Mouse (Mus musculus): ENCODE data around the gene Bfar. TPM values are rescaled to one million over a fixed set of nuclear protein-coding genes. Genes with fewer than 3 reads are reported as not detected.
A peak's percentile ranks its signal among the peaks of the same experiment; 100 is the strongest.

Gene Bfar
- total RNA-seq, 2 experiments from 2014 or later = 40.0 to 45.2 TPM

GRCm38 (mm10) chr16:13672386-13672898 is 784 bp downstream of the Bfar start:
- Histone ChIP-seq H3K4me3 (peak overlapping the region; percentile 99), H3K27ac (peak overlapping the region; percentile 98)
- peak; percentile 25 to 29 for DNase-seq (ENCODE audit: low spot score in 2 of 2)
- no peak for TF ChIP-seq CTCF (conservative IDR thresholded peaks at IDR 0.05)

GRCm38 (mm10) chr16:13673114-13673513 is 1.5 kb downstream of the Bfar start:
- no peak for TF ChIP-seq CTCF (conservative IDR thresholded peaks at IDR 0.05)
- peak overlapping the region; percentile 99; the same call in 1 of the 2 replicates for H3K4me3 ChIP-seq
- no peak overlapping the region for H3K27ac ChIP-seq

GRCm38 (mm10) chr16:13674511-13674910 is 2.9 kb downstream of the Bfar start:
- TF ChIP-seq CTCF (conservative IDR thresholded peaks at IDR 0.05) = no peak
- no peak overlapping the region for H3K4me3 ChIP-seq
- no peak for DNase-seq (ENCODE audit: low spot score in 2 of 2)
- no peak overlapping the region for H3K27ac ChIP-seq

More at GRCm38 (mm10) chr16:13673114-13673513, 1.5 kb downstream of the Bfar start:
- DNase-seq (ENCODE audit: low spot score in 2 of 2) = no peak

- TF ChIP-seq CTCF (conservative IDR thresholded peaks at IDR 0.05) = no peak
- no peak overlapping the region for H3K27ac ChIP-seq
- DNase-seq (ENCODE audit: low spot score in 2 of 2) = no peak
- H3K4me3 ChIP-seq = no peak overlapping the region
These were observed 7.1 kb downstream of the Bfar start for GRCm38 (mm10) chr16:13678601-13679319.

- DNase-seq (ENCODE audit: low spot score in 2 of 2) = no peak
- Histone ChIP-seq H3K4me3 (no peak overlapping the region), H3K27ac (no peak overlapping the region)
- TF ChIP-seq CTCF (conservative IDR thresholded peaks at IDR 0.05) = peak; percentile 61
These were observed 27.3 kb downstream of the Bfar start for GRCm38 (mm10) chr16:13698998-13699397.

GRCm38 (mm10) chr16:13702184-13702583 is 30.5 kb downstream of the Bfar start:
- no peak overlapping the region for H3K4me3 ChIP-seq
- no peak for DNase-seq (ENCODE audit: low spot score in 2 of 2)
- no peak for TF ChIP-seq CTCF (conservative IDR thresholded peaks at IDR 0.05)
- H3K27ac ChIP-seq = no peak overlapping the region

GRCm38 (mm10) chr16:13704676-13705075 is 33.0 kb downstream of the Bfar start:
- Histone ChIP-seq H3K27ac (no peak overlapping the region), H3K4me3 (no peak overlapping the region)
- TF ChIP-seq CTCF (conservative IDR thresholded peaks at IDR 0.05) = no peak
- no peak for DNase-seq (ENCODE audit: low spot score in 2 of 2)

- H3K27ac ChIP-seq = no peak overlapping the region
- H3K4me3 ChIP-seq = no peak overlapping the region
- no peak for TF ChIP-seq CTCF (conservative IDR thresholded peaks at IDR 0.05)
- no peak for DNase-seq (ENCODE audit: low spot score in 2 of 2)
These were observed 43.3 kb downstream of the Bfar start for GRCm38 (mm10) chr16:13714910-13715309.

- no peak overlapping the region for H3K4me3 ChIP-seq
- TF ChIP-seq CTCF (conservative IDR thresholded peaks at IDR 0.05) = no peak
- H3K27ac ChIP-seq = no peak overlapping the region
- no peak for DNase-seq (ENCODE audit: low spot score in 2 of 2)
These were observed 45.3 kb downstream of the Bfar start for GRCm38 (mm10) chr16:13716821-13717553.

GRCm38 (mm10) chr16:13722937-13723336 is 51.3 kb downstream of the Bfar start:
- no peak for DNase-seq (ENCODE audit: low spot score in 2 of 2)
- Histone ChIP-seq H3K4me3 (no peak overlapping the region), H3K27ac (no peak overlapping the region)
- no peak for TF ChIP-seq CTCF (conservative IDR thresholded peaks at IDR 0.05)

- no peak for DNase-seq (ENCODE audit: low spot score in 2 of 2)
- no peak overlapping the region for H3K4me3 ChIP-seq
- H3K27ac ChIP-seq = no peak overlapping the region
- no peak for TF ChIP-seq CTCF (conservative IDR thresholded peaks at IDR 0.05)
These were observed 56.2 kb downstream of the Bfar start for GRCm38 (mm10) chr16:13727811-13728335.

- no peak overlapping the region for H3K4me3 ChIP-seq
- no peak overlapping the region for H3K27ac ChIP-seq
- no peak for DNase-seq (ENCODE audit: low spot score in 2 of 2)
- TF ChIP-seq CTCF (conservative IDR thresholded peaks at IDR 0.05) = no peak
These were observed 57.8 kb downstream of the Bfar start for GRCm38 (mm10) chr16:13729428-13729827.
